Mouse (Mus musculus) cerebellum, adult 9-10 months (tissue): ENCODE measurements around the gene Zfp423.
A peak's percentile ranks its signal among the peaks of the same experiment; 100 is the strongest.

ENCODE experiments used
- DNase-seq: peaks from one replicate; pipeline ENCODE4 v3.0.0; 2022

Gene Zfp423

GRCm38 (mm10) chr8:87689192-87689591, 270.2 kb downstream of the Zfp423 start:
- peak; percentile 76 for DNase-seq

- DNase-seq: no peak
Measured at GRCm38 (mm10) chr8:87688348-87688747, 271.0 kb downstream of the Zfp423 start.

GRCm38 (mm10) chr8:87686986-87687698, 272.3 kb downstream of the Zfp423 start:
- DNase-seq: peak; percentile 72

GRCm38 (mm10) chr8:87686026-87686425, 273.4 kb downstream of the Zfp423 start:
- DNase-seq: peak; percentile 42

GRCm38 (mm10) chr8:87685392-87685791, 274.0 kb downstream of the Zfp423 start:
- DNase-seq: no peak

GRCm38 (mm10) chr8:87682066-87682465, 277.3 kb downstream of the Zfp423 start:
- DNase-seq: no peak

GRCm38 (mm10) chr8:87680034-87680433, 279.4 kb downstream of the Zfp423 start:
- DNase-seq: no peak

- no peak for DNase-seq
Measured at GRCm38 (mm10) chr8:87679431-87680003, 279.9 kb downstream of the Zfp423 start.

- DNase-seq: peak; percentile 54
Measured at GRCm38 (mm10) chr8:87675411-87675810, 284.0 kb downstream of the Zfp423 start.

- DNase-seq: peak; percentile 62
Measured at GRCm38 (mm10) chr8:87674157-87674556, 285.2 kb downstream of the Zfp423 start.

GRCm38 (mm10) chr8:87672214-87672613, 287.2 kb downstream of the Zfp423 start:
- peak; percentile 50 for DNase-seq

- DNase-seq: peak; percentile 89
Measured at GRCm38 (mm10) chr8:87671209-87671970, 288.0 kb downstream of the Zfp423 start.

- peak; percentile 52 for DNase-seq
Measured at GRCm38 (mm10) chr8:87670232-87670631, 289.2 kb downstream of the Zfp423 start.

- no peak for DNase-seq
Measured at GRCm38 (mm10) chr8:87668736-87669135, 290.7 kb downstream of the Zfp423 start.

- DNase-seq: peak; percentile 91
Measured at GRCm38 (mm10) chr8:87667914-87668643, 291.3 kb downstream of the Zfp423 start.

GRCm38 (mm10) chr8:87667297-87667696, 292.1 kb downstream of the Zfp423 start:
- peak; percentile 38 for DNase-seq

- peak; percentile 44 for DNase-seq
Measured at GRCm38 (mm10) chr8:87665337-87665736, 294.1 kb downstream of the Zfp423 start.

GRCm38 (mm10) chr8:87664217-87664509, 295.2 kb downstream of the Zfp423 start:
- peak; percentile 41 for DNase-seq

- DNase-seq: peak; percentile 96
Measured at GRCm38 (mm10) chr8:87663349-87664216, 295.8 kb downstream of the Zfp423 start.

- DNase-seq: no peak
Measured at GRCm38 (mm10) chr8:87662811-87663341, 296.5 kb downstream of the Zfp423 start.

- DNase-seq: peak; percentile 61
Measured at GRCm38 (mm10) chr8:87662307-87662771, 297.1 kb downstream of the Zfp423 start.
